Mouse (Mus musculus): Measurements from ENCODE around the gene Galnt6.
A peak's percentile ranks its signal among the peaks of the same experiment; 100 is the strongest.

Galnt6 gene

DNA sequence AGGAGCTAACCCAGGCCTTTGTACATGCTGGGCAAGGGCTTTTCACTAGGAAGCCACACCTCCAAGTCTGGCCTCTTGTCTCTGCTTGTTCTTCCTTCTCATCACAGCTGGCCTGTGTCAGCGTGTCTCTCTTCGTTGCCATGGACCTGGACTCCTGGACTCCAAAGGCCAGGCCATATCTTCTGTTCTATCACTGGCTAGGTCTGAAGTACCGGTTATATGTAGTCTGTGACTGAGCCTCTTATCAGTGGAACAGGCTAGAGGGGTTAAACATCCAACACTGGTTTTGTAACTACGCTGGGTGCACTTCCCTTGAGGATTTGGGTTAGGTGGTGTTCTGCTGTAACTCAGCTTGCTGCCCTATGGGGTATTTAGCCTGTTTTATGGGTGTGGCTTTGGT lies 7.2 kb downstream of the Galnt6 start:
- no peak for DNase-seq (ENCODE audit: low read depth in 1 of 2, low spot score in 2 of 2)

DNA sequence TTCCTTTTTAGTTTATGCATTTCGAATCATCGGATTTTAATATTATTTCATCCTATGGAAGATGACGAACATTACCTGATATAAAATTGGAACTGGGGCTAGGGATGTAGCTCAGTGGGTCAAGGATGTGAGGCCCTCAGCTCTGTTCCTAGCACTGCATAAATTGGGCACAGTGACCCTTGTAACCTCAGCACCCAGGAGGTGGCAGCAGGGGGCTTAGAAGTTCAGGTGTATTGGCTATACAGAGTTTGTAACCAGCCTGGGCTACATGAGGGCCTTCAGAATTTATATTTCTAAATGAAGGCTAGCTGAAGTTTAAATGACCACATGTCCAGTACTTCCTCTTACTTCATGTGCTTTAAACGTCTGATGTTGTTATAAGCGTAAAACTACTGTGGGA lies 7.7 kb downstream of the Galnt6 start:
- DNase-seq (ENCODE audit: low read depth in 1 of 2, low spot score in 2 of 2): no peak

DNA sequence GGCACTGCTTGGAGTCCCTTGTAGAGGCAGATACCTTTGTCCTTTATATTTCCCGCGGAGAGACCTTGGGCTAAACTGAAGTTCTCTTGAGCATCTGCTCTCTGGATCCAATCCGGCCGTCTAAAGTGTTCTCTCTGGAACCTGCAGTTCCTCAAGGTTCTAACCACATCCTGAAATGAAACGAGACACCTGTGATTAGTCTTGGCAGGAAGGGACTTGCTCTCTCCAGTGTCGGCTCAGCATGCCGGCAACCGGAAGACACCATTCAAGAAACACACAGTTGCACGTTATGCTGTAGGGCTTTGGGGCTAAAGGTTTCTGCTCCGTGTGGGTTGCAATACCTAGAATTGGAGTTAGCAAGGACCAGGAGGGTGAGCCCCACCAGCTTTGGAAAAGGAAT lies 9.1 kb downstream of the Galnt6 start:
- DNase-seq (ENCODE audit: low read depth in 1 of 2, low spot score in 2 of 2): no peak

DNA sequence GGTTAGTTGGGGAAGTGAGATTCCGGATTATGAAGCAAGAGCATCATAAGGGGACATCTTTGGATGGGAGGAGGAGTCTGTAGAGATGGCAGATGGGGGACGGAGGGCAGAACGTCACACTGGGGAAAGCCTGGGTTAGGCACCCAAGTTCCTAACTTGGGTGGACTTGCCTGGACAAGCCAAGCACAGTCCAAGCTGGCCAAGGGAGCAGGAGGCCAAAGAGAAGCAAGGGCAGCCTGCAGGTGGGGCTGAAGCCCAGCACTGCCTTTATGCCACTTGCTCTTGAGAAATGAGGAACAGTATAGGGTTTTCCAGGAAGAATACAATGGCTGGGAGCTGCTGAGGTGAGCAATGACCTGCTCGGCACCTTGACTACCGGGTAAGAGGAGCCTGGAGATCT lies 10.0 kb downstream of the Galnt6 start:
- DNase-seq (ENCODE audit: low read depth in 1 of 2, low spot score in 2 of 2): no peak

DNA sequence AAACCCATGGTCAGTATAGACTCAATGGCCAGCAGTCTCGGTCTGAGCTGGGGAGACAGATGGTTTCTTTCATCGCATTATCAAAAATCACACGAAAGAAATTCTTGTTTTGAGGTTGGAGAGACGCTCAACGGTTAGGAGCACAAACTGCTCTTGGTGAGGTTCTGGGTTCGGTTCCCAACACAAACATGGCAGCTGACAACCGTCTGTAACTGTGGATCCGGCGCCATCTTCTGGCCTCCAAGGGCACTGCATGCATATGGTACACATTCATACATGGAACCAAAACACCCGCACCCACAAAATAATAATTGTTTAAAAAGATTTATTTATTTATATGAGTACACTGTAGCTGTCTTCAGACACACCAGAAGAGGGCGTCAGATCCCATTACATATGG lies 10.6 kb downstream of the Galnt6 start:
- DNase-seq (ENCODE audit: low read depth in 1 of 2, low spot score in 2 of 2): no peak

DNA sequence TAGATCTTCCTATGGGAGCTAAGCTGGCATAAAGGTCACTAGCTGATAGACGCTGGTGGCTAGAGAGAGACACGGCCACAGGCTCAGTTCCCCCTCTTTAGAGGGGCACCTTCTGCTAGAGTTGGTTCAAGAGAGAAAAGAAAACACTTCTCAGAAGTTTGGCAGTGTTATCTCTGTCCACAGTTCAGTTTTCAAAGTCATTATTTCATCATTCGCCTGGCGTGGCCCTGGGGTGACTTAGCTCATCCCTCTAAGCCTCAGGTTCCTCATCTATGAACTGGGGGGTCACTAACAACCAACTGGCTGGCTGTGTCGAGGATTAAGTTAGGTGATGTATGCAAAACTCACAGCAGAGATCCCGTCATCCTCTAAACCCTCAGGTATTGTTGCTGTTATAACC lies 11.2 kb downstream of the Galnt6 start:
- no peak for DNase-seq (ENCODE audit: low read depth in 1 of 2, low spot score in 2 of 2)

DNA sequence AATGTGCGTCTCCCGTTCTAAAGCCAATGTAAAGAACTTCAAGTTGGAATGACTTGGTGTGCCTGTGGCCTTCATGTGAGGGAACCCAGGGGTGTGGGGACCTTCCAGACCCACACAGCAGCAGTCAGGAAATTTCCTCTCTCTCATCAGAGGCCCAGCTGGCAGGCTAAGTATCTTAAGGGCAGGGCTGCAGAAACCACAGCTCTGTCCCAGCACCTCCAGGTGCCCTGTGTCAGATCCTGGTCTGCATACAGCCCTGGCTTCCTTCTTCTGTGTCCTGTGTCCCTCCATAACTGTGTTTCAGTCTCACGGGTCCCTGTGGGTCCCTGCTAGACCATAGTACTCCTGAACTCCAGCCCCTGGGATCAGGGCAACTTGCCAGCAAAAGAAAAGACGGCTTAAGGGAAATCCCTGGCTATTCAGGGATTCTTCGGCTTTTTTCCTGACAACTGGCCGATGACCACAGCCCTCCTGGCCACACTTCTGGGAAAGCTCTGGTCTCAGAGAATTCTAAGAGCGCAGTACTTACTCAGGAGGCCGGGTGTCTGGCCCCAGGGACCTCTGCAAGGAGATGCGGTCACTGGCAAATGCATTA lies 13.7 kb downstream of the Galnt6 start:
- no peak for DNase-seq (ENCODE audit: low read depth in 1 of 2, low spot score in 2 of 2)

DNA sequence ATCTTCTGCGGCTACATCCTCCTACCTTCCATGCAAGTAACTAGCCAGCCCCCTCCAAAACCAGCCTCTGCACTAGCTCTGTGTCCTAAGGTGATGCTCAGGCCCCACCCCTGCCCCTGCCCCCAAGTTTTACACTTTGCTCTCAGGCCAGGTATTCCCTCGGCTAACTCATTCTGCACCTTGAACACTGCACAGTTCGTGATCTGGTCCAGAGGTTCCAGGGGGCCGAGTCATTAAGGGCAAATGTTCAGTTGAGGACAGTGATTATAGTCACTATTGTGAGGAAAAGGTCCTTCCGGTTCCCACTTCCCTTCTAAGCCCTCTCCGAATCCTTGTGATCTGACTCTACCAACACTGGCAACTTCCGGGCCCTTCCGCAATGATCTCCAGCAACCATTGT lies 14.7 kb downstream of the Galnt6 start:
- DNase-seq (ENCODE audit: low read depth in 1 of 2, low spot score in 2 of 2): no peak

DNA sequence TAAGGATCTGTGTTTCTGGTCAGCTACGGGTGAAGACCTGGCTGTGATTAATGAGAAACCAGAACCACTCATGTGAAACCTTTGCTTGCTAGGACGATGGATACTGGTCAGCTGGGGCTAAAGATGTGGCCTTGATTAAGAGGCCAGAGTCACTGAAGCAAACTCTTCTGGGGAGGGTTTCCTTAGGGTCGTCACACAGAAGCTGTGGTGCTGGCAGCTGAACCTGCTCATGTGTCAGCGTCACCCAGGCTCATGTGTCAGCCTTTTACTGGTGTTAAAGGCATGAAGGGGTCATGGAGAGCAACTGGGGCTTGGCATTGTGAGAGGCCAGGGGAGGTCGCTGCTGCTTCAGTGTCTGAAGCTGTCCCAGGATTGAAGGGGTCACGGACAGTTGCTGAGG lies 18.3 kb downstream of the Galnt6 start:
- DNase-seq (ENCODE audit: low read depth in 1 of 2, low spot score in 2 of 2): no peak

DNA sequence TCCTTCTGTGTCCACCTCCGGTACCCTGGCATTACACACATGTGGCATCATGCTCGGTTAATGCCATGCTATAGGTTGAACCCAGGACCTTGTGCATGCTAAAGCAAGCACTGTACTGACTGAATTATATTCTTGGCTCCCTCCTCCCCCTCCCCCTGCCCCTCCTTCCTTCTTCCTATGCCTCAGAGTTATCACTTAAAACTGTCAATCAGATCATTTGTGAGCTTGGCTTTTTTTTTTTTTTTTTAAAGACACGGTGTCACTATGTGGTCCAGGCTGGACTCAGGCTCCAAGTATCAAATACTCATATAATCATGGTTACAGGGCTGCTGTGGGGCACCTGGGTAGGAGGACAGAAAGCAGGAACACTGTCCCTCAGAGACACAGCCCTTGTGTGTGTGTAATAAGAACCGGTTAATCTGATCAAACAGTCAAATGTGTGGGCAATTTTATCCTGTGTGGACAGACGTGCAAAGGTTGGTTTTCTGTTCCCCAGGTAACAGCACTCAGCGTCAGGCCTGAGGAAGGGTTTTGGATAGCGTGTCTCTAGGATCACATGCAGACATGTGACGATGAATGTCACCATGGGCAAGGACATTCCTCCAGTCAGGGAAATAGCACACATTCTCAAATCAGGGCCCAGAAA lies 20.6 kb downstream of the Galnt6 start:
- DNase-seq (ENCODE audit: low read depth in 1 of 2, low spot score in 2 of 2): no peak

DNA sequence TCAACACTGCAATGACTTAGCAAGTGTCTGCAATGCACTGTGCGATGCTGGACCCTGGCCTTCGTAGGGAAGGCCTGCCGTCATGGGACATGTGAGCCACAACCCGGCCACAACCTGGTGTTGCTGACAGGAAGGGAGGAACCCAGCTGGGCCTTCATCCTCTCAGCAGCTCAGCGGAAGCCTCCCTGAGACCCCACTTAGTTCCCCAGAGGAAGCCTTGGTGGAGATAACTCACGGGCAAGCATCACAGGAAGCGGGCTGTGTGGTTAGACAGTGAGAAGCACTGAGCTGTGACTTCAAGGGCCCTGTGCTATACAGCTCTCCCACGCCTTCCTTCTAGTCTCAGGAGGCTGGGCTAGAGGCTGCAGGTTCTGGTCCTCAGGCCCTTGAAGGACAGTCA lies 22.9 kb downstream of the Galnt6 start:
- peak; percentile 23 to 29 for DNase-seq (ENCODE audit: low read depth in 1 of 2, low spot score in 2 of 2)

DNA sequence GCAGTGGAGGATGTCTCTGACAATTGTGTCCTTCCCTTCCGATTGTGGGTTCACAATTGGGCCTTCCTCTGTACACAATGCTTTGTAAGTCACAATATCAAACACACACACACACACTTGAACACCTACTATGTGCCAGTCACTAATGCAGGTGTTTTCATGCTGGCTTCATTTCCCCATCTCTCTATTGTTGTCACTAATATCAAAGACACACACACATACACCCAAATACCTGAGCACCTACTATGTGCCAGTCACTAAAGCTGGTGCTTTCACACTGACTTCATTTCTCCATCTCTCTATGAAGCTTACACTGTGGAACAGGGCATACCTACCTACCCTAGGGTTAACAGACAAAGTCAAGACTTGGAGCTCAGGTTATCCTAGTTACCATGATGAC lies 23.8 kb downstream of the Galnt6 start:
- no peak for DNase-seq (ENCODE audit: low read depth in 1 of 2, low spot score in 2 of 2)

DNA sequence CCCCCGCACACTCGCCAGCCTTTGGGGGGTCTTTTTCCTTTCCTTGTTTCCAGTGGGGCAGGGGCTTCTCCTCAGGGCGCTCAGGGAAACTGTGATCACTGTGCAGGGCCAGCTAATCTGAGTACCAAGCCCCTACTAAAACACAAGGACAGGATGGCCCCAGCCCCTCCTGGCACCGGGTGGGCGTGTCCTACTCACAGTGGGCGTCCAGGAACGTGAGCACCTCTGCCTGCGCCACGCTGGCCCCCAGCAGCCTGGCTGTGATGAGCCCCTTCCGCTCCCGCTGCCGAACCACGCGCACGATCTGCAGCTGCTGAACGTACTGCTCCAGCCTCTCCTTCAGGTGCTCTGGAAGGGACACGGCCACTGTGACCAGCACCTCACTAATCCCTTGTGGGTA lies 25.3 kb downstream of the Galnt6 start:
- DNase-seq (ENCODE audit: low read depth in 1 of 2, low spot score in 2 of 2): no peak

DNA sequence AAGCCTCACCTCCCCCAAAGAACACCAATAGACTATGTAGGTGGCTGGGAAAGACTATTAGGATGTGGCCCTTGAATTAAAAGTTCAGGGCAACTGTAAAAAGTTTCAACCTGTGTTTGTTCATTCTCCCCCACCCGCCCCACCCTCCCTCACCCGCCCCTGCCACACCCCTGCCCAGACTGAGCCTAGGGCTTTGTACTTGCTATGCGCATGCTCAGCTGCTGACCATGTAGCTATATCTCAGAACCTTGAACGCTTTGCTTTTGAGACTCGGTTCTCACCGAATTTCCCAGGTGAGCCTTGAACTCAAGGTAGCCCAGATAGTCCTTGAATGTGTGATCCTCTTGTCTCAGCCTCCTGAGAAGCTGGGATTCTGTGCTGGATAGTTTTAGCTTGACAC lies 27.3 kb downstream of the Galnt6 start:
- no peak for DNase-seq (ENCODE audit: low read depth in 1 of 2, low spot score in 2 of 2)

DNA sequence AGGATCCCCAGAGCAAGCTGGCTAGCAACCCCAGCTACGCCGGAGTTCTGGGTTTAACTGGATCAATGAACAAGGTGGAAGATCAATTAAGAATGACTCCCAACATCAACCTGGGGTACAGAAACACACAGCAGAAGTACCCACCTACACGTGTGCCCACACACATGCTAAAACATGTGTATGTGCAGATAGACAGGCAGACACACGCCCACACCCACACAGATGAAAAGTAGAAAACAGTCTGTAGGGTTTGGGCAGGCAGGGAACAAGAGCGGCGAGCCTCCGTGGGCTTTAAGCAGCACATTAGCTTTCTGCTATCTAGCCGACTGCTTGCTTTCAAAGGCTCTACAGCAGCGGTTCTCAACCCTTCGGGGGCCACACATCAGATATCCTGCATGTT lies 28.1 kb downstream of the Galnt6 start:
- no peak for DNase-seq (ENCODE audit: low read depth in 1 of 2, low spot score in 2 of 2)

DNA sequence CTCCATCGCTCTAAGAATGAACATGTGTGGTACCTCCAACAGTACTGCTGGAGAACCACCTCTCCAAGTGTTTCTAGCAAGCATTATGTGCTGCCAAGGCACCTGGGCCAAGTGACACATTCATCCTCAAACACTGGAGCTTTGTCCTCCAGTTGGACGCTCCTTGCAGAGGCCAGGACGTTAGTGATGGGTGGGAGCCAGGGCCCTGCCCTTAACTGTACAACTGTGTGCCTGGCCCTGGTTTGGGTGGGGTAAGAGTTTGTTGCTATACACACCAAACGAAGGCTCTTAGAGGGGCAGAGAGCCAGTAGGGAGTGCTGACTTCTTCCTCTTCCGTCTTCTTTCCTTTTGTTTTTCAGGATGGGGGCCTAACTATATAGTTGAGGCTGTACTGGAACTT lies 28.8 kb downstream of the Galnt6 start:
- no peak for DNase-seq (ENCODE audit: low read depth in 1 of 2, low spot score in 2 of 2)

DNA sequence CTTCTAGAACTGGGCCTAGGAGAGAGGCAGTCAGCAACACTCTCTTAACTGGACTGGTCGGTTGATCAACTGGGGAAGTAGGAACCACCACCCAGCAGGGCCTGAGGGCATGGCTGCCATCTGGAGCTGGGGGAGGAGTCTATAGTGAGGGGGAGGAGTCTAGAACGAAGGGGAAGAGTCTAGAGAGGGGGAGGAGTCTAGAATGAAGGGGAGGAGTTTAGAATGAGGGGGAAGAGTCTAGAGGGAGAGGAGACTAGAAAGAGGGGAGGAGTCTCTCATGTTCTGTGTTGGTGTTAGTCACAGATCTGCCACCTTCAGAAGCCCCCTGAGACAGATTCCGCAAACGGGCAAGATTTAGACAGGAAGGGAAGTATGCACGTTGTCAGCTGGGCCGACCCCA lies 29.8 kb downstream of the Galnt6 start:
- DNase-seq (ENCODE audit: low read depth in 1 of 2, low spot score in 2 of 2): no peak

DNA sequence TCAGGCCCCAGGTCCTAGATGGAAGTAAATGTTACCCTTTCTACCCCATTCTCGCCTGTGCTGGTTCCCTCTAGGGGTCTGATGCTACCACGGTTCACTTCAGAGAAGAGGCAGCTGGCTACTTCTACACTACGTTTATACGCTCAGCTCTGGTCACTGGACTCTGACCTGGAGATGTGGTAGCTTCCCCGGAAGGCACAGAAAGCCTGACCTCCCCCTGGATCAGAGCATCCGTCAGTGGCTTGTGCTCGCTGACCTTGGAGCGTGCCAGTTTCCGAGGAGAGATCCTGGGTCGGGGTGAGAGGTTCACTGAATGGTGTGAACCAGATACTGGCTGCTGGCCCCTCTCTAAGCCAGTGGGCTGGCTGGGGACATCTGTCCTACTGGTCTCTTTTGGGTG lies 31.1 kb downstream of the Galnt6 start:
- no peak for DNase-seq (ENCODE audit: low read depth in 1 of 2, low spot score in 2 of 2)

DNA sequence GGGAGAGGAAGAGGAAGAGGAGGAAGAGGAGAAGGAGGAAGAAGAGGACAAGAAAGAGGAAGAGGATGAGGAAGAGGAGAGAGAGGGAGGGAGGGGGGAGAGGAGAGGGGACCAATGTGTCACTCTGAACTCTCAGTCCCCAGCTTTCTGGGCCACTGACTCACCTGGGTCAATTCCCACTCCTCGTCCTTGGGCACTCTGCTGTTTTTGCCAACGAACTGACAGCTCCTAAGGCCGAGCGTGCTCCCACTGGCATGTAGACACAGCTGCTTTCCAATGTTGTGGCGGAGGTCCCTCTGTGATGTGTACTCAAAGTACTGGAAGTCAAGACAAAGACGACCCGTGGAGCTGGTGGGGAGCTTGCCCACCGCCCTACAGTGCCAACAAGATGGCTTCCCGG lies 34.8 kb downstream of the Galnt6 start:
- DNase-seq (ENCODE audit: low read depth in 1 of 2, low spot score in 2 of 2): no peak

DNA sequence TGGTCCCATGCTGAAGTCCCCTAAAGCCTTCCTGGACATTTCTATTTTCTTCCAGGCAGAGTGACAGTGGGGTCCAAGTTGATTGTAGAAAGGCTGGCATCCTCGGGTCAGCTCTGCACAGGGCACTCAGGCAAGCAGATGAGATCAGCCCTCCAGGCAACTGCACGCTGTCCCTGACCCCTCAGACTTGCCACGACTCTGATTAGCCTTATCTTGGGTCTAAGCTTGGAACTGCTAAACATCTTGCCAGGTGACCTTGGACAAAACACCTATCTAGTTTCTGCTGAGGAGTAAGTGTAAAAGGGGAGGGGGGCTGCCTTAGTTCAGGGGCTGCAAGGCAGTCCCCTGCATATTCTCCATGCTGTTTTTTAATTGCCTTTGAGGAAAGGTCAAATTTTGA lies 37.2 kb downstream of the Galnt6 start:
- no peak for DNase-seq (ENCODE audit: low read depth in 1 of 2, low spot score in 2 of 2)

DNA sequence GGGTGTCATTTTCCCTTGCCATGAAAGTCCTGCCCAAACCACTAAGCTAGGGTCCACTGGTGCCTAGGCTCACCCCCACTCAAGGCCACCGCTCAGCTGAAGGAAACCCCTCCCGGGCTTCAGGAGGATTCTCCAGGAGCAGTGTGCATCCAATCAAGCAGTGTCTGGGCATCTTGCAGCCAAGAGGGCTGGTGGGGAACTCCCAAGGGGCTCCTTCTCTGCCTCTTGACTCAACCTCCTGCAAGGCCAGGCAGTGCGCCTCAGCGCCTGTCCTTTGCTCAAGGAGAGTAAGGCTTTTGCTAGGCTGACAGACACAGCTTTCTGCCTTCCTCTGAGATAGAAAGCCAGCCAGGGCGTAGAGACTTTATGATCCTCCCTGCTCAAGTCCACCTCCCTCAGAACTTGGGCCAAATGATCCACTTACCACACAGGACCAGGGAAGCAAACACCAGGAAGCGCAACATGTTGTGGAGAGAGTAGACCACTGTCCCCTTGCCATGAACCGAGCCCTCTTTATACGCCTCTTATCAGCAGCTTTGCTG lies 41.7 kb downstream of the Galnt6 start, which contains the start of gene Cela1:
Cela1 (minus strand) TSS at position 492 of the 542 bp plus-strand sequence.
- no peak for DNase-seq (ENCODE audit: low read depth in 1 of 2, low spot score in 2 of 2)

DNA sequence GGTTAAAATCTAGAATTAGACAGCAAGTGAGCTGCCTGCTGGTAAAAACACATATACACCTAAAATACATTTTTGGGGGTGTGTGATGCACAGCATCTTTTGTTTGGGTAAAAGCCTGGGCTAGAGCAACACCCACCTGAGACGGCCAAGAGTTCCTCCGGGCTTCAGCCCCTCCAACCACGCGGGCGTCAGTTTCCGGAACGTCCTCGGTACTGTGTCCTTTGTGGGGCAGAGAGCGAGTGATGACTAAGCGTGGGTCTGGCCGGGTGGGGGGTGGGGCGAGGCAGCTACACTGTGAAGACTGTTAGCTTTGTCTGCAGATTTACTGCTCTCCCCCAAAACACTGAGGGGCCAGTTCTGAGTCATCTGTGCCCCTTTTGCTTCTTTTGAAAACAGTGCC lies 42.2 kb downstream of the Galnt6 start:
- DNase-seq (ENCODE audit: low read depth in 1 of 2, low spot score in 2 of 2): no peak

DNA sequence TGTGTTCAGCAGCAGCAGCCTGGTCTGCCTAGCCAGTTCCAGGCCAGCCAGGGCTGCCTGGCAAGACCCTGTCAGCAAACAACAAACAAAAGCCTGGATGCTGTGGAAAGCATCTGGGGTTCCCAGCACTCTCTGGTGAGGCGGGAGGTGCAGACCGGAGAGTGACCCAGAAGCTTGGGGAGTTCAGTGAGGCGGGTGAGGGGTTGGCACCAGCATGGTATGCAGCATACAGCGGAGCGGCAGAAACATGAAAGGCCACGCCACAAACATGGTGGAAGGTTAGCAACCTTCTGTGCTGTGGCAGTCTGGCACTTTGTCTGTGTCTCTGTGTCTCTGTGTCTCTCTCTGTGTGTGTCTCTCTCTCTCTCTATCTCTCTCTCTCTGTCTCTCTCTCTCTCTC lies 42.7 kb downstream of the Galnt6 start:
- DNase-seq (ENCODE audit: low read depth in 1 of 2, low spot score in 2 of 2): no peak

Data from monocyte, adult 2 months (primary cell).